Mouse (Mus musculus): Measurements from ENCODE around the gene Dcst1.

Dcst1 gene

DNA sequence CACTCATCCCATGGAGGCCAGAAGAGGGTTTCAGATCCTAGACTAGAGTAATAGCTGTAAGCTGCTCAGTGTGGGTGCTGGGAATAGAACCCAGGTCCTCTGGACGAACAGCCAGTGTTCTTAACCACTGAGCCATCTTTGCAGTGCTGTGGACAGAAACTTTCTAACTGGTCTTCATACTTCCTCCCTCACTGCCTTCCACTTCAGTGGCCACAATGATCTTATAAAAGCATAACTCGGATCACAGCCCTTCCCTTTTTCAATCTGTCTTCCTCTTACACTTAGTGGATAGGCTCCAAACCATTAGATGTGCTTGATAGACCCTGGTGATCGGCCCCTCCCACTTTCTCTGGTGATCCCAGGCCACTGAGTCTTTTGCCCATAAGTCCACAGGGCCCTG is 4.8 kb downstream of the Dcst1 start:
- no peak for DNase-seq

DNA sequence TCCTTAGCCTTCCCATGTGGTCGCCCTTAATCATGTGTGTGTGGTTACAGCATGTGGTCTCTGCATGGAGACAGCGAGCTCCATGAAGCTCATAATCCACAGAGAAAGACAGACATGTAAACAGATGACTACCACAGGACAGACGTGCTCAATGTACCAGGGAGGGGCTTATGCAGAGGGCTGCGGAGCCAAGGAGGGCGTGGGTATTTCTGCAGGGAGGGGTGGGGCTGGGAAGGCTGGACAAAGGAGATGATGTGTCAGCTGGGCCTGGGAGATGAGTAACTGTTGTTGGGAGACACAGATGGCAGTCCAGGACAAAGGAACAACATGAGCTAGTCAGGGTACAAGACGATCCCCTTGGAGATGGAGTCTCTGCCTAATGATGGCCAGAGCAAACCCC is 5.4 kb downstream of the Dcst1 start:
- DNase-seq = no peak

DNA sequence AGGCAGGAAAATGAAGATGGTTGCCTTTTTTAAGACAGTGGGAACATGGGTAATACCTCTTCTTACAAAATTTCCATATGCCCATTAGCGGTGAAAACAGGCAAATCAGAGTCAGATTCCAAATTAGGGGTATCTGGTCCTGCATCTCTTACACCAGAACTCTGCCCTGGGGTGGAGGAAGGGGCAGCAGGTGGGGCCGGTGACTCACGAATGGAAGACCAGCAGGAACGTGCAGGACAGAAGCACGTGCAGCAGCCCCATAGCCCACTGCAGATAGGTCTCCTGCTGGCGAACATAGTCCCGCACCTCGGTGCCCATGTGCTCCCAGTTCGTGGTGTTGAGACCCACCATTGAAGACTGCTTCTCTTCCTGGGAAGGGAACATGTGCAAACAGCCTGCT is 9.0 kb downstream of the Dcst1 start:
- no peak for DNase-seq

DNA sequence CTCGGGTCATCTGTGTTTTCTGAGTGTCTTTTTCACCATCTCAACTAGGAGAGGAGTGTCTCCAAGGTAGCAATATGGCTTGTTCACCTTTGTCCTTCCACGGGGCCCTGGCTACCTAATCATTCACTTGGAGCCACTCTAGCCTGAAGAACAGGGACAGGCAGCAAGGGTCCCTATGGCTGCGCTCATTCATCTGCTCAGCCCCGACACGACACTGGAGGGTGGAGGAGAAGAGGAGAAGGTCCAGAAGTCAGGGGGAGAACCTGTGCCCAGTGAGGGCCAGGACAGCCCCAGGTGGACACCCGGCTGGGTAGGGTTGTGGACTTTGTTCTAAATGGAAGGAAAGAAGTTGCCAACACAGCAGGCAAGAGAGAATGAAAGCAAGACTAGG is 9.5 kb downstream of the Dcst1 start:
- DNase-seq = no peak

DNA sequence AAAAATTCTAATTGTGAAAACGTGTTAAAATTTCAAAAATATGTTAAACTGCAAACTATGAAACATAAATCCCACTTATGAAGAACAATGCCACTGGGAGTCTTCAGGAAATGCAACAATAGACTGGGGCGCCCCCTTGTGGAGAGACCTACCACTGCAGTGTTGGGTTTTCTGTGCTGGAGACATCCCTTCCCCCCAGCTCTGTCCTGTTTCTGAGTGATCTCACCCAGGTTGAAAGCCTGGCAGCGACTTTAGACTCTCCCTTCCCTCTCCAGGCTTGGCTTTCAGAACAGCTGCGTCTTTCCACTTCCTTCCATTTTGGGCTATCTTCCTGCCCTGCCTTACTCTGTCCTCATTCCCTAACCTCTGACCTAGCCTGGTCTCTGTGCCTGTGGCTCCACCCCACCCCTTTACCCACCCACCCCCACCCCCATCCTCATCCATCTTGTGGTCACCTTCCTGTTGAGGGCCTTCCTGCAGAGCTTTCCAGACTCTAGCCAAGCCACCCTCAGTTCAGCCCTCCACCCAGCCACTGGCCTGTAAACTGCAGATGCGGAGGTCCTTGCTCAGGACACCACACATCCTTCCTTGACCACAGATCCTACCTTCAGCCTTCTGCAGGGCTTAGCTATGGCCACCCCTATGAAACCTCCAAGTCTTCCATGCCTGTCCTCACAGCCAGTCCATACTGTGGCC is 10.1 kb downstream of the Dcst1 start:
- DNase-seq = peak; percentile 82

DNA sequence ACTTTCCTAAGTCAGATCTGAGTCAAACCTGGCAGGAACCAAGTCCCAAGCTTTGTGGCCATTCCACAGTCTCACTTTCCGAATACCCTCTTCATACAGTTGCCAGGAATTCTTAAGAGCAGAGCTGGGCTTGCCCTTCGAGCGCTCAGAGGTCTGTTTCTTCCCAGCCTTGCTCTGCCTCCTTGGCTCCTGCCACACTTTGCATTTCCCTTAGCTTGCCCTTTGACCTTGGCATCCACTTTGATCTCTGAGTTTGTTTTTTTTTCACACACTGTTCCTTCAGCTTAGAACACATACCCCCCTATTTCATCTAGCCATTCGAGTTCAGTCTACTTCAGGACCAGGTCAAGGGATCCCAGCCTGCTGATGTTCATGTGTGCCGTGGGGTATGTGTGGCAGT is 13.8 kb downstream of the Dcst1 start:
- DNase-seq = no peak

DNA sequence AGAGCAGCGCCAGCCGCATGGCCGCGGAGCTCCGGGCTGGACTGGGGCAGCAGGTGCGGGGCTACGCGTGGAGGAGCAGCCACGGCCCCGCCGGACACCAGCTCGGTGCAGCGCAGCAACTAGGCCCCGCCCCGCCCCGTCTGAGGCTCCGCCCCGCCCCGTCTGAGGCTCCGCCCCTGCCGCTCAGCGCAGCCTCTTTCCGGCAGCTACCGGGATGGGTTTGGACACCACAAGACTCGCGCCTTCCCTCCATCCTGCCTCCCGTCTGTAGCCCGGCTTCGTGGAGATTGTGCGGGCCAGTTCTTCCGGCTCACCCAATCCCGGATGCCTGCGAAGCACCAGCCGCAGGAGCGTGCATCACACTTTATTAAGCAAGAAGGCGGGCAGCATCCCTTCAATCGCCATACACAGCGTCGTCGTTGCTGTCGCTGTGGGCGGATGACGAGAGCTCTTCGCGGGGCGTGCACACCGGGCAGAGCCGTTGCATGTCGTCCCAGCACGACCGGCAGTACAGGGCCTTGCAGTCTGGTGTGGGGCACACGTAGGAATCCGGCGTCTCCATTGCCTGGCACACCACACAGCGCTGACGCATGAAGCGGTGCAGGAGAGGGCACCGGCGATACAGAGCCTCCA is 15.1 kb downstream of the Dcst1 start, which contains the start of gene Adam15:
Gene Adam15 (minus strand): TSS at position 128 of the 633 bp plus-strand sequence.
- peak; percentile 93 for DNase-seq

DNA sequence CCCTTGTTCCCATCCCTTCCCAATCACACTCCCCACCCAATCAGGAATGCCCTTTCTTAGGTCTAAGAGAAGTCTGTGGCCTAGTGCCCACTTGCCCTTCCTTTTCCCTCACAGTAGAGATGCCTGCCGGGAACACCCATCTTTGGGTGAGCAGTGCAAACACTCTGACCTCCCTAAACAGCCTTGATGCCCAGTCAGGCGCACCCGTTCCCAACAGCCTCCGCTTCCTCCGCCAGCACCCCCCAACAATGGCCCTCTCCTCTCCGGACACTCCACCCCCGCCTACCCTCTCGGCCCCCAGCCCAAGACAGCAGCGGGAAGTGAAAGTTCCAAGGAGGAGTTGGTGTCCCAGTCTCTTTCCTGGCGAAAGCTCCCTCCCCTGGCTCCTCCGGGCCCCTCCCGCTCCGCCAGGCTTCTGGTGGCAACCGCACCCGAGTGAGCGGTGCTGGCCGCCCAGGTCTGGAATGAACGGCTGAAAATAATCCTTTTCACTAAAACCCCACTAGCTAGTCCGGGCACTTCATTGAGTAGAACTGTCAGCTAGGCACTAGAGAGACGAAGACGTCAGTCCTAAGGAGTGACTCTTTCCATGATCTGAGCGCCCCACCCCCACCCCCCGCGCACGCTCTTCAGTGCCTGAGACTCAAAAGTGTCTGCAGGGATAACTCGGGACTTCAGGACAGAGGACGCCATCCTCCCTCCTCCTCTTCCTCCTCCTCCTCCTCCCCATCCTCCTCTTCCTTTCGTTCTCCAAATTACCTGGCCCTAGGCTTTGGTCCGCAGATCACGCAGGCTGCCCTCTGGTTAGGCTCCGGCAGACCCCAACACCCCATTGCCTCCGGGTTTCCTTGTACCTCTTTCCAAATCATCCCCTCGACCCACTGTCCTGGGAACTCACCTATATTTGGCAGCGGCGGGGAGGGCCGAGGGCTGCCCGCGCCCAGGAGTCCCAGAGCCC is 15.9 kb downstream of the Dcst1 start:
- DNase-seq = peak; percentile 35

DNA sequence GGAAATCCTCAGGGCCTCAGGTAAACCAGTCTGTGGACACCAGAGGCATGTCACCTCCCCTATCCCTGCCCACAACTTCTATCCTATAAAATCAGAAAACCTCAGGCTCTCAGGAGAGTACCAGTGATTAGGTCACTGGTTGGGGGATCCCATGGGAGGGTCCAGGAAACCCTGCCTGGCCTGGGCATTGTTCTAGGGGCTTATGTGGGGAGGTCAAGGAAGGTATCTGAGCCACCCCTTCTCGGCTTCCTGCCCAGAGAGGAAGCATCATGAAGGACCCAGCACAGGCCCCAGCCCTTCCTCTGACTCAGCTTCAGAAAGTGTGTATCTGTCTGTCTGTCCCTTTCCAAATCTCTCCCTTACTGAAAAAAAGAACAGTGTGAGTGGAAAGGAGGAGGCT is 17.1 kb downstream of the Dcst1 start:
- no peak for DNase-seq

DNA sequence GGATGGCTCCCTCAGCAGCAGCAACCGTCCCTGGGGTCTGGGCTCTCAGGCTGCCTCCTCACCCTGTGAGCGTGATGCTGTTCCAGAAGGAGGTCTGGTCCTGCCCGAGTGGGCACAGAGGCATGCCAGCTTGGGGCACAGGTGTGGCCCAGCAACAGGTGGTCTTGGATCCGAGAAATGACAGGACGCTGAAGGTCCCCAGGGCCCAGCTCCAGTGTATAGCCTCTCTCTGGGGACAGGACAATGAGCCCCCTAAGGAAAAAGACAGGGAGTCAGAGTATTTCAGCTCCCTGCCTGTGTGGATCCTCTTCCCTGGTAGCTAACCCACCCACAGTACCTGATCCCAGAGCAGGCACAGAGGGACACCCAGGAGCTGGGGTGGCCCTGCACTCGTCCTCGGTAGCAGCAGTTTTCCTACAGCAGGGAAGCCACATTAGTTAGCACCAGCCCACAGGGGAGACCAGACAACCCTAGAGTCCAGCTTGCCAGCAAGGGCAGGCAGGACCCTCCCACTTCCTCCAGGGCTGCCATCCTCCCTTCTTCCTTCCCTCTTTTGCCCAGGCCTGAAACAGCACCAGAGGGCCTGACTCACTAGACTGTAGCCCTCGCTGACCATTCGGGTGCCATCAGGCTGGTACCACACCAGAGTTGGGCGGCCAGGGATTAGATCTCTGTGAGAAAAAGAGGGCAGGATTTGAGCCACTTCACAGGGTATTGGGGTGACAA is 18.1 kb downstream of the Dcst1 start:
- DNase-seq = no peak

DNA sequence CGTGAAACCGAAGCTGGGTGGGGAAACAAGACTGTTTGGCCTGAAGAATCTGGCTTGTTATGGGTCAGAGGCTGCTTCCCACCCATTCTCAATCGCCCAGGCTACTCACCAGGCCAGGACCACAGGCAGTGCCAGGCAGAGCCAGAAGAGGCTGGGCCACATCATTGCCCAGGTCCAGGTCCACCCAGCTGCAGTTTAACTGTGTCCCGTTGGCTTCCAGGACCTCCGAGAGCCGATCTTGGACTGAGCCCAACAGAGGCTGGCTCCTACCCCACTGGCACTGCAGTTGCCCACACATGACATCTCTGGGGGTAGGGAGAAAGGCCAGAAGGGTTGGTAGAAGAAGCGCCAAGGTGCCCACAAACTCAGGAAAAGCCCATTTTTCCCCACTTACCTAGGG is 21.8 kb downstream of the Dcst1 start:
- no peak for DNase-seq

DNA sequence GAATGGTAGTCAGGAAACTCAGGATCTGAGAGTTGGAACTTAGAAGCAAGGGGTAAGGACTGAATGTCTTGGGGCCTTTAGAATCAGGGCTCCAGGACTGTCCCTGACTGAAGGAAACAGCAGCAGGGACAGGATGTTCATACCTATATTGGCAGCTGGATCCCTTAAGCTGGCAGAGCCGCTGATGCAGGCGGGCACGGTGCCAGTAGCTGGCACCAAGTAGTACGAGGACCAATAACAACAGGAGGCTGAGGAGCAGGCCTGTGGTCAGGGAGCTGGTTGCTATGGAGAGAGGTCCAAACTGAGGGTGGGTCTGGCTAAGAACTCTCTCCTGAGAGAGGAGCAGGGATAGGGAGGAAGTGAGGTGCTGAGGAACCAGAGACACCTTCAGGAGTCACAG is 23.3 kb downstream of the Dcst1 start:
- DNase-seq = no peak

DNA sequence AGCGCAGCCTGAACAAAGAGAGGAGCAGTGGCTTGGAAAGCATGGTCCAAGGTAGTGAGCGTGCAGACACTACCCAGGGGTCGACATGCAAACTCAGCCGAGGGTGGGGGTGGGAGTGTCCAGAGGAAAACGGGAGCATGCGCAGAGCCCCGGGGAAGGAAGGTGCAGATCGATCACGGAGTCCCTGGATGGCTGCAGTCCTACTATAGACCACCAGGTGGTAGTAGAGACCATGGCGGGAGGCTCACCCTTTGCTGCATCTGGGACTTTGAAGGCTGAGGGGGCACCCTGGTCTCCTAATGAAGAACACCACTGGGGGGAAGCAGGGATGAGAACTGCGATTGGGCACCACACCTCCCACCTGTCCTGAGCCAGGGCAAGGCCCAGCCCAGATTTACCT is 24.6 kb downstream of the Dcst1 start:
- peak; percentile 72 for DNase-seq

DNA sequence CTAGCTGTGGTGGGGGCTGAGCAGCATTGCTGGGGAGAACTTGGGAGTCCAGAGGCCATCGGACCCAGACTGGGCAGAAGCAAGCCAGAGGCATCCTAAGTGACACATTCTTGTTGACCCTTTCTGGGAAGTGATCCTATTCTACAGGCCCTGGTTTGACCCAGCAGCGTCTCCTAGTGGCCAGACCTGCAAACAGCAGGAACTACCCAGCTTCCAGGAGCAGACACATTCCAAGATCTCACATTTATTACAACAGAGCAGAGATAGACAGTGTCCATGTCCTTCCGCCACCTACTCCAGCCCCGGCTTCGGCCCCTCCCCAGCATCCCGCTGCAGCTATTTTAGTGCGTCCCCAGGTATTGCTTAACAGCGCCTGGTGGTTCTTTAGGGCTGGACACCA is 25.6 kb downstream of the Dcst1 start:
- DNase-seq = no peak

DNA sequence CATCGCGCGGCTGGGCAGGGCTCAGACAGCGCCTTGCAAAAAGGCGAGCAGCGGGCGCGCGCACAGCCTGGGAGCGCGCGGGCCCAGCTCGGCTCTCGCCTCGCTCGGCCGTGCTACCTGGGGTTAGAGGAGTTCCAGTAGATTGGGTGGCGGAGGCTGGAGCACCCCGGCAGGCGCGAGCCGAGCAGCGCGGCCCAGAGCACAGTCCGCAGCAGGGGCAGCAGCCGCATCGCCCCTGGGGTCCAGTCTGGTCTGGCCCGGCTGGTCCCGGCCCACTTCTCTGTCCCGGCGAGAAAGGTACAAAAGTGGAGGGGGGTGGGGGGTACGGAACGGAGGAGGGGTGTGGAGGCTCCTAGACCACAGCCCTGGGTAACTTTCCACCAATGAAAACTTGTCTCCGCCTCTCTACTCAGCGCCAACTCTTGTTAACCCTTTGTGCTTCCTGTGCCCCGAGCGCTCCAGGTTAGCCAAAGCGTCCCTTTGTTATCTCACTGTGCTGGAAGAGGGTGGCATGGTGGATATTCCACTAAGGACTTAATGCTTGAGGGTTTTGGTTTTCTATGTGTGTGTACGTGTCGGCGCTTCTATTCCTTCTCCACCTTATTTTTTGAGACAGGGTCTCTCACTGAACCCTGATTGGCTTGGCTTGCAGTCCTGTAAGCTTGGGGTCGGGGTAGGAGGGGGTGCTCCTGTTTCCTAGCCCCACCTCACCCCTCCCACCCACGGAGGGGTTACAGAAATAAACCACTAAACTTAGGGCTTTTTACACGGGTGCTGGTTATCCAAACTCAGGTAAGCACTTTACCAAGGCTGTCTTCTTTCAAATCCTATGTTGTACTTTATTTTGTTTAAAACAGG is 27.1 kb downstream of the Dcst1 start, which contains the start of gene Efna4:
Gene Efna4 (minus strand): TSS at position 308 of the 858 bp plus-strand sequence.
- no peak for DNase-seq

DNA sequence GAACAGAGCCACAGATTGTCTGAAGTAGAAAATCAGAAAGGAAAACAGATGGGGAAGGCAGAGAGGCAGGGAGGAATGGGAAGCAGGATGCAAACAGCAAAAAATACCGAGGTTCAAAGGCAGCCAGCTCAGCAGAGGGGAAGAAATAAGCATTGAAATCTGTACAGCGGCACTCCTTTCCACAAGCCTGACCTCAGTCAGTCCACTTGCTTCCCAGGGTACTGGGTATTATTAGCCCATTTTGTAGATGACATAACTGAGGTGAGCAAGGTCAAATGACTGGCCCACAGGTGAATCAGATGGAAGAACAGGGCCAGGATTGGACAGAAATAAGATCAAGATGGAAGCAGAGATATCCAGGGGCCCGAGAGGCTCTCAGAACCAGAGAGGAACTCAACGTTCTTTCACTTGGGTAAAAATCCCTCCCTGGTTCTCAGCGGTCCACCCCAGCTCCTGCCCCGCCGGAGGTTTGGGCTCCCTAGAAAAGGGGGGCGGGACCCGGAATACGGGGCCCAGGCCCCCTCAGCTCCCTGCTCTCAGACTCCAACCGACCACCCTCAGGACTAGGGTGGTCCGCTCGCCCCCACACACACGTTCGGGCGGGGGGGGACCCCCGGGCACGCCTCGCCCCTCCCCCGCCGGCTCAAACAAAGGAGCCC is 27.9 kb downstream of the Dcst1 start:
- no peak for DNase-seq

DNA sequence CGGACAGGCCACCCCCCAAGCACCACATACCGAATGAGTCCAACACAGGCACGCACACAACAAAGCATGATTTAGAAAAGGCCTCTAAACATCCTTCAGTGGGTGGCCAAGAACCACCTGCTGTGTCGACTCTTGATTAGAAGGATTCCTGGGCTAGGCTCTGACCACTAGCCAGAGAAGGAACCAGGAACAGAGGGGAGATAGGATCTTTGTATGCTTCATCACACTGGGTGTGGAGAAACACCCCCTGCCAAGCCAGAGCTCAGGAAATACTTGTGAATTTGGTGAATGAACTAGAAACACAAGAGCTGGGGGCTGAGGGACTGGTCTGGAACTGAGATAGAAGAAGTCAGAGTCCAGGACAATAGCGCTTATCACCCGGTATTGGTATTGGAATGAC is 28.5 kb downstream of the Dcst1 start:
- no peak for DNase-seq

DNA sequence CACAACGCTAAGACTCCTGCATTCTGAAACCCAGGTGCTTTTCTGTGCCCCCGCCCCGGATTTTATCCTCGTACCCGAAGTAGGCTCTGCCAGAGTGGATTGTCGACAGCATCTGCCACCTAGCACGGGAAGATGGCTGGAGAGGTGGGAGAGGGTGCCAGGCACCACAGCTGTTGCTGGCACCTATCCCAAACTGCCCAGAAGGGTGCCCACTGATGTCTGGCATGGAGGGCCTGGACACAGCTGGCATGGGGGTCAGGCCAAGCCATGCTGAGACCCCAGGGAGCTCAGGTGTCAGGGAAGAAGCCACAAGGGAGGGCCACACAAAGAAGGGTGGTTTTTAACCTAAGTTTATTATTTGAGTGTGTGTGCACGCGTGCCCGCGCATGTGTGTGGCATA is 32.0 kb downstream of the Dcst1 start:
- no peak for DNase-seq

DNA sequence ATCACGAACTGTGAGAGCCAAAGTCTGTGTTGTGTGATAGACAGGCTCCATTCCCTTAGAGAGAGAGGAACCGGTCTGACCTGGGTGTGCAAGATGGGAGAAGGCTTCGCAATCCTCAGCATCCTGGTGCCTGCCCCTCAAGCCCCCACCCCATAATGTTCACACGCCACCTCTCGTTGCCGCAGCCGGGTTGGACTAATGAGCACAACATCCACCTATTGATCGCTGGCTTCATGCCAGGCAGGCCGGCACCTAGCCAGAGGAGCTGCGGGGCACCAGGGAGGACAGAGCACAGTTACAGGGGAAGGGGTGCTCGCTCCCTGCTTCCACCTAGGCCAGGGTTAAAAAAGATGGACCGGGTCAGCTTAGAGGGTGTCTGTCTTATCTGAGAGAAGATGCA is 32.6 kb downstream of the Dcst1 start:
- DNase-seq = no peak

DNA sequence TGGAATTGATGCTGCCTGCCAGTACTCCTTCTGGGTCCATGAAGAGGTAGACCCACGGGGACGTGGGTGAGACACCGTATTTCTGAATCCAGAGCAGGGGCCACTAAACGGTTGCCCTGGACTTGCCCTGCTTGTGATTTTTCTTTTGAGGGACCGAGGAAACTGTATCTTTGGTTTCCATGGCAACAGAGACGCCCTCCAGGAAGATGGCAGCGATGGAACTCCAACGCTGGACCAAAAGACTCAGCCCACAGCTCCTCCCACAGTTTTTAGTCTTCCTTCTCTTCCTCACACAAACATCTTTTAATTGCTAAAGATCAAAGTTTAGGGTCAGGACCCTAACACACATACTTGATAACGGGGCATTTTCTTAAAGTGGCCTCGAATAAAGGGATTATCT is 33.0 kb downstream of the Dcst1 start:
- DNase-seq = no peak

DNA sequence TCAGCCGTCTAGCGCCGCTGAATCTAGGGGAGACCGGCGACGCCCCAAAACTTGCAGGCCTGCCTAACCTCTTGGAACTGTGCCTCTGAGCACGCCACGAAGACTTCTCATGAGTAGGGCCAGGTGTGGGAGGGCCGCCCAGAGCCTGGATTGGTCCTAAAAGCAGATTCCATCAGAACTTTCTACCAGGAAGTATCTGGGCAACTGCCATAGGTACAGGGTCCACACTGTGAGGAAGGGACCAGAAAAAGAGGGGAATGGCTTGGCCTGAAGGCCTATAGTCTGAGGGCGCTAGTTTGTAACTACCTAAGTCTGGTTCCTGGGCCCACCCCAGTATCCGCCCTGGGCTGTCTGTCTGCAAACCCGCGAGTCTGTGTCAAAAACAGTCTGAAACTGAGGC is 33.5 kb downstream of the Dcst1 start:
- DNase-seq = no peak
